Mouse (Mus musculus): Measurements from ENCODE around the gene Smarcc1. TPM values are rescaled to one million over a fixed set of nuclear protein-coding genes. Genes with fewer than 3 reads are reported as not detected.

The Smarcc1 gene
- polyA plus RNA-seq, 1 experiment from 2014 or later, result 91.3 TPM

- ATAC-seq, result peak; percentile 82
- 1% methylated on average over 40 of the region's 40 CpGs for WGBS
- peak overlapping the region; percentile 99 for H3K4me2 ChIP-seq (replicated peaks)
Observed at GRCm38 (mm10) chr9:110245590-110246320, 128.2 kb downstream of the Smarcc1 start.

GRCm38 (mm10) chr9:110246321-110246640 lies 128.8 kb downstream of the Smarcc1 start:
- ATAC-seq, result peak; percentile 4; the same call in 1 of the 2 replicates
- WGBS, result 43% methylated on average over 13 of the region's 13 CpGs
- Histone ChIP-seq H3K4me3 (replicated peaks) (peak overlapping the region; percentile 60), H3K27ac (no peak overlapping the region), H3K4me1 (replicated peaks) (peaks cover 20% of the 10 kb centered on the region), H3K9me3 (no peaks in the 10 kb centered on the region), H3K36me3 (no peaks in the 10 kb centered on the region), H3K27me3 (replicated peaks) (peaks cover 14% of the 10 kb centered on the region), H3K9ac (peak overlapping the region; percentile 17; the same call in 1 of the 2 replicates), H3K4me2 (replicated peaks) (peak overlapping the region; percentile 99)

More at GRCm38 (mm10) chr9:110245590-110246320, 128.2 kb downstream of the Smarcc1 start:
- no peak overlapping the region for H3K27ac ChIP-seq
- peak overlapping the region; percentile 36 for H3K9ac ChIP-seq
- peaks cover 14% of the 10 kb centered on the region for H3K27me3 ChIP-seq (replicated peaks)
- H3K4me1 ChIP-seq (replicated peaks), result peaks cover 20% of the 10 kb centered on the region
- peak overlapping the region; percentile 60 for H3K4me3 ChIP-seq (replicated peaks)
- H3K36me3 ChIP-seq, result no peaks in the 10 kb centered on the region
- H3K9me3 ChIP-seq, result no peaks in the 10 kb centered on the region

DNA sequence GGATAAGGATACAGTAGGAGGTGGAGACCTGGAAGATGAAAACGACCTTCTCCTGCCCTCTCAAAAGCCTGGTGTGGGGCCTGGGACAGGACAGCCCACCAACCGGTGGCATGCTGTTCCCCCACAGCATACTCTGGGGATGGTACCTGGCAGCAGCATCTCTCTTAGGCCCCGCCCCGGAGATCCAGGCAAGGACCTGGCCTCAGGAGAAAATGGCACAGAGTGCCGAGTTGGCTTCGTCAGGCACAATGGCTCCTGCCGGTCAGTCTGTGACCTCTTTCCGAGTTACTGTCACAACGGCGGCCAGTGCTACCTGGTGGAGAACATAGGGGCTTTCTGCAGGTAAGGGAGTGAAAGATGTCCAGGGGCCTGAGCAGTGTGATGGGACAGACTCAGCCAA lies 129.5 kb downstream of the Smarcc1 start:
- WGBS, result 87% methylated on average over 10 of the region's 10 CpGs
- ATAC-seq, result no peak

GRCm38 (mm10) chr9:110248861-110249260 lies 131.4 kb downstream of the Smarcc1 start:
- no peaks in the 10 kb centered on the region for H3K9me3 ChIP-seq
- no peak overlapping the region for H3K9ac ChIP-seq
- no peak for ATAC-seq
- WGBS, result 86% methylated on average over 2 of the region's 2 CpGs
- H3K27me3 ChIP-seq (replicated peaks), result peaks cover 10% of the 10 kb centered on the region
- H3K4me2 ChIP-seq (replicated peaks), result no peak overlapping the region
- no peak overlapping the region for H3K27ac ChIP-seq
- H3K4me3 ChIP-seq (replicated peaks), result no peak overlapping the region
- H3K4me1 ChIP-seq (replicated peaks), result peaks cover 20% of the 10 kb centered on the region
- H3K36me3 ChIP-seq, result no peaks in the 10 kb centered on the region

More for the DNA sequence above, 129.5 kb downstream of the Smarcc1 start:
- peaks cover 14% of the 10 kb centered on the region for H3K27me3 ChIP-seq (replicated peaks)
- no peak overlapping the region for H3K27ac ChIP-seq
- no peaks in the 10 kb centered on the region for H3K36me3 ChIP-seq
- no peak overlapping the region for H3K9ac ChIP-seq
- H3K9me3 ChIP-seq, result no peaks in the 10 kb centered on the region
- H3K4me1 ChIP-seq (replicated peaks), result peaks cover 20% of the 10 kb centered on the region
- H3K4me2 ChIP-seq (replicated peaks), result no peak overlapping the region
- no peak overlapping the region for H3K4me3 ChIP-seq (replicated peaks)

GRCm38 (mm10) chr9:110249823-110250543 lies 132.5 kb downstream of the Smarcc1 start:
- no peaks in the 10 kb centered on the region for H3K9me3 ChIP-seq
- H3K9ac ChIP-seq, result no peak overlapping the region
- peaks cover 6% of the 10 kb centered on the region; the same call in 1 of the 2 replicates for H3K27me3 ChIP-seq (replicated peaks)
- WGBS, result 26% methylated on average over 11 of the region's 11 CpGs
- no peaks in the 10 kb centered on the region for H3K36me3 ChIP-seq
- H3K4me3 ChIP-seq (replicated peaks), result no peak overlapping the region
- peaks cover 15% of the 10 kb centered on the region for H3K4me1 ChIP-seq (replicated peaks)
- peak overlapping the region; percentile 18 for H3K4me2 ChIP-seq (replicated peaks)
- peak overlapping the region; percentile 81 for H3K27ac ChIP-seq
- no peak for ATAC-seq

DNA sequence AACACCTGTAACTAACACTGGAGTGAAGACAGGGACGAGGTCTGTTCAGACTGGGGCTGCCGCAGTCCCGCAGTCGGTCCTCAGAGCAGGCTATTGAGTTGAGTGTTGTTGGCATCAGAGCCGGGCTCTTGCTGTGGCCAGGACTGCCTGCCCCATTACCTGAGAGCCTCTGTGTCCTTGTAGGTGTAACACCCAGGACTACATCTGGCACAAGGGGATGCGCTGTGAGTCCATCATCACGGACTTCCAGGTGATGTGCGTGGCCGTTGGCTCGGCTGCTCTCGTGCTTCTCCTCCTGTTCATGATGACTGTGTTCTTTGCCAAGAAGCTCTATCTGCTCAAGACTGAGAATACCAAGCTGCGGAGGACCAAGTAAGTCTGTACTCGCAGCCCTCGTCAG lies 133.3 kb downstream of the Smarcc1 start:
- Histone ChIP-seq H3K36me3 (no peaks in the 10 kb centered on the region), H3K4me2 (replicated peaks) (no peak overlapping the region), H3K9ac (no peak overlapping the region), H3K4me1 (replicated peaks) (peaks cover 15% of the 10 kb centered on the region), H3K9me3 (no peaks in the 10 kb centered on the region), H3K27ac (no peak overlapping the region), H3K4me3 (replicated peaks) (no peak overlapping the region), H3K27me3 (replicated peaks) (0 out of 2 replicates have a peak, but pooled peaks cover 2% of the 10 kb centered on the region)
- WGBS, result 90% methylated on average over 14 of the region's 14 CpGs
- no peak for ATAC-seq

GRCm38 (mm10) chr9:110255407-110256019 lies 138.0 kb downstream of the Smarcc1 start:
- Histone ChIP-seq H3K9ac (no peak overlapping the region), H3K4me3 (replicated peaks) (no peak overlapping the region), H3K4me1 (replicated peaks) (no peaks in the 10 kb centered on the region), H3K36me3 (no peaks in the 10 kb centered on the region), H3K9me3 (no peaks in the 10 kb centered on the region), H3K4me2 (replicated peaks) (no peak overlapping the region), H3K27me3 (replicated peaks) (no peaks in the 10 kb centered on the region), H3K27ac (no peak overlapping the region)
- WGBS, result 58% methylated on average over 15 of the region's 15 CpGs
- ATAC-seq, result peak; percentile 83

DNA sequence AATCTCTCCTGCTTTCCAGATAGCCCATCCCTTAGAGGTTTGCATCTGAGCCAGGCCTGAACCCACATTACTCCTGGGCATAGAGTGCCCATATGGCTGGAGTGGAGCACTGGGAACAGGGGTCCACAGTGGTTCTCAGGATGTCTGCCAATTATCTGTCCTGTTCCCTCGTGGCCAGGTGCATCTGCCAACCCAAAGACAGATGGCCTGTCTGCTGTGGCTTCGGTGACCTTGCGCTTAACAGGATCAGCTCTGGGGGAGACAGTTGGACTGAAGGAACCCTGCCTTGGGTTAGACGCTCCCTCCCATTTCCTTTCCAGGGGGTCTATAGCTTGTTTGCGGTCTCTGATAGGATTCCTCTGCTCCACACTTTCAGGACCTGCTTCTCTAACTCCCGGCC lies 141.1 kb downstream of the Smarcc1 start:
- no peak for ATAC-seq
- Histone ChIP-seq H3K4me3 (replicated peaks) (no peak overlapping the region), H3K9me3 (no peaks in the 10 kb centered on the region), H3K4me1 (replicated peaks) (no peaks in the 10 kb centered on the region), H3K27me3 (replicated peaks) (no peaks in the 10 kb centered on the region), H3K9ac (no peak overlapping the region), H3K4me2 (replicated peaks) (no peak overlapping the region), H3K36me3 (no peaks in the 10 kb centered on the region), H3K27ac (no peak overlapping the region)
- 77% methylated on average over 6 of the region's 6 CpGs for WGBS

DNA sequence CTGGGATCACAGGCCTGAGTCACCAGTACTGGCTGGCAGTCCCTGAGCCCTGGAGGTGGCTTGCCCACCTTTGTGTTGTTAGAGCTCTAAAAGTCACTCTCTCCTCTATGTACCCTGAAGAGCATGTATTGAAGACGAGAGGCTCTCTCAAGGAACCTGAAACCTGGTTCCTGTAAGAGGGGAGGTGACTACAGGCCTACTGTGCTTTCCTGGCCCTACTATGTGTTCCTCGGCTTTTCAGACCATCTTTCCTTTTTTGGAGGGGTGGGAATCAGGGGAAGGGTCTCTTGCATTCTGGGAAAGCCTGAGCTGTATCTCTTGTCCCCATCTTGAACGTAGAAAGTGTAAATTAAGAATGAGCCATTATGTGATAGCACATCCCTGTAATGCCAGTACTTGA lies 141.6 kb downstream of the Smarcc1 start:
- WGBS, result 77% methylated on average over 3 of the region's 3 CpGs
- ATAC-seq, result no peak
- H3K9ac ChIP-seq, result no peak overlapping the region
- no peaks in the 10 kb centered on the region for H3K4me1 ChIP-seq (replicated peaks)
- no peak overlapping the region for H3K27ac ChIP-seq
- H3K4me3 ChIP-seq (replicated peaks), result no peak overlapping the region
- no peak overlapping the region for H3K4me2 ChIP-seq (replicated peaks)
- no peaks in the 10 kb centered on the region for H3K9me3 ChIP-seq
- H3K27me3 ChIP-seq (replicated peaks), result no peaks in the 10 kb centered on the region
- no peaks in the 10 kb centered on the region for H3K36me3 ChIP-seq

- Histone ChIP-seq H3K27ac (no peak overlapping the region), H3K4me2 (replicated peaks) (no peak overlapping the region), H3K4me3 (replicated peaks) (no peak overlapping the region), H3K9me3 (no peaks in the 10 kb centered on the region), H3K9ac (no peak overlapping the region), H3K4me1 (replicated peaks) (no peaks in the 10 kb centered on the region), H3K27me3 (replicated peaks) (no peaks in the 10 kb centered on the region), H3K36me3 (no peaks in the 10 kb centered on the region)
- peak; percentile 43; the same call in 1 of the 2 replicates for ATAC-seq
- 66% methylated on average over 8 of the region's 8 CpGs for WGBS
Observed at GRCm38 (mm10) chr9:110263181-110263580, 145.7 kb downstream of the Smarcc1 start.

GRCm38 (mm10) chr9:110264991-110265390 lies 147.5 kb downstream of the Smarcc1 start:
- ATAC-seq, result no peak
- H3K9me3 ChIP-seq, result no peaks in the 10 kb centered on the region
- H3K9ac ChIP-seq, result no peak overlapping the region
- H3K4me3 ChIP-seq (replicated peaks), result no peak overlapping the region
- no peaks in the 10 kb centered on the region for H3K36me3 ChIP-seq
- no peaks in the 10 kb centered on the region for H3K27me3 ChIP-seq (replicated peaks)
- no peaks in the 10 kb centered on the region for H3K4me1 ChIP-seq (replicated peaks)
- no peak overlapping the region for H3K27ac ChIP-seq
- no peak overlapping the region for H3K4me2 ChIP-seq (replicated peaks)
- 78% methylated on average over 9 of the region's 9 CpGs for WGBS

GRCm38 (mm10) chr9:110268416-110268815 lies 150.9 kb downstream of the Smarcc1 start:
- no peaks in the 10 kb centered on the region for H3K4me1 ChIP-seq (replicated peaks)
- WGBS, result 92% methylated on average over 10 of the region's 10 CpGs
- no peak overlapping the region for H3K27ac ChIP-seq
- H3K4me2 ChIP-seq (replicated peaks), result no peak overlapping the region
- H3K9ac ChIP-seq, result no peak overlapping the region
- no peaks in the 10 kb centered on the region for H3K27me3 ChIP-seq (replicated peaks)
- H3K4me3 ChIP-seq (replicated peaks), result no peak overlapping the region
- no peak for ATAC-seq
- H3K36me3 ChIP-seq, result no peaks in the 10 kb centered on the region
- no peaks in the 10 kb centered on the region for H3K9me3 ChIP-seq
